Mouse (Mus musculus) stomach, embryonic 16.5 days (tissue): Measurements from ENCODE around the gene Ceacam20. TPM values are rescaled to one million over a fixed set of nuclear protein-coding genes. Genes with fewer than 3 reads are reported as not detected.
"Not testable (repeated sequence)": the region's sequence is repeated elsewhere in the genome, so short reads cannot be mapped to it uniquely, and the experiment has no call there.

Source experiments
- ATAC-seq: fragments of 200-750 bp; cut with Nextera tagmentation; 2 replicates; pipeline ENCODE4 v1.8.0; 2017; ENCODE audit warnings: moderate number of reproducible peaks, moderate TSS enrichment; ENCODE audit not compliant: insufficient read depth, low FRiP score
- H3K27ac ChIP-seq: fragments of 300-500 bp; sonication (generic); 2 replicates; pipeline ENCODE4 v1.5.1; 2014; ENCODE audit warnings: low read length
- H3K27me3 ChIP-seq: fragments of 300-500 bp; sonication (generic); 2 replicates; pipeline ENCODE4 v1.6.1; 2014; ENCODE audit warnings: low read length, control low read depth, mixed read lengths; ENCODE audit not compliant: control insufficient read depth, insufficient read depth
- H3K36me3 ChIP-seq: fragments of 300-500 bp; sonication (generic); 2 replicates; pipeline ENCODE4 v1.6.1; 2014; ENCODE audit warnings: low read length; ENCODE audit not compliant: control insufficient read depth, insufficient read depth
- H3K4me1 ChIP-seq: fragments of 300-500 bp; sonication (generic); 2 replicates; pipeline ENCODE4 v1.6.1; 2014; ENCODE audit warnings: low read length, control low read depth, mixed read lengths; ENCODE audit not compliant: control insufficient read depth, insufficient read depth
- H3K4me2 ChIP-seq: fragments of 300-500 bp; sonication (generic); 2 replicates; pipeline ENCODE4 v1.6.1; 2014; ENCODE audit warnings: low read depth, low read length, mixed read lengths
- H3K4me3 ChIP-seq: fragments of 300-500 bp; sonication (generic); replicated peaks from 2 replicates; pipeline ENCODE4 v1.5.1; 2014; ENCODE audit warnings: mild to moderate bottlenecking, low read length
- H3K9ac ChIP-seq: fragments of 300-500 bp; sonication (generic); 2 replicates; pipeline ENCODE4 v1.6.1; 2014; ENCODE audit warnings: low read length
- H3K9me3 ChIP-seq: fragments of 300-500 bp; sonication (generic); replicated peaks from 2 replicates; pipeline ENCODE4 v1.6.1; 2016; ENCODE audit warnings: low read length, control low read depth; ENCODE audit not compliant: control insufficient read depth
- WGBS: fragments of 180-500 bp; shearing (Covaris S2); extraction: QIAGEN DNeasy Blood & Tissue Kit; methylation state at CpG from one replicate; pipeline ENCODE4 v1.1.7; 2014; 5-methylcytosine and 5-hydroxymethylcytosine counted together
- polyA plus RNA-seq: library from polyadenylated mRNA; unstranded; fragments of >200 nt; fragmentation: Nextera tagmentation; extraction: Ambion mirVana; gene quantifications from 2 replicates; pipeline ENCODE4 v1.2.1, GENCODE M21; 2015

Ceacam20 gene
- polyA plus RNA-seq, 1 experiment from 2014 or later = 0.27 TPM

- Histone ChIP-seq H3K4me2 (no peak overlapping the region), H3K4me3 (no peak overlapping the region), H3K27ac (no peak overlapping the region), H3K36me3 (no peaks in the 10 kb centered on the region), H3K9me3 (no peaks in the 10 kb centered on the region), H3K9ac (no peak overlapping the region), H3K4me1 (no peaks in the 10 kb centered on the region), H3K27me3 (no peaks in the 10 kb centered on the region)
- ATAC-seq = no peak
- WGBS = 73% methylated on average over 1 of the region's 1 CpGs
These were observed 2.8 kb upstream of the Ceacam20 start for GRCm38 (mm10) chr7:19962423-19962822.

- no peak overlapping the region for H3K4me2 ChIP-seq
- no peaks in the 10 kb centered on the region for H3K27me3 ChIP-seq
- no peak overlapping the region for H3K27ac ChIP-seq
- 63% methylated on average over 3 of the region's 3 CpGs for WGBS
- H3K36me3 ChIP-seq = no peaks in the 10 kb centered on the region
- ATAC-seq = no peak
- H3K4me1 ChIP-seq = no peaks in the 10 kb centered on the region
- peaks cover 5% of the 10 kb centered on the region; the same call in 1 of the 2 replicates for H3K9me3 ChIP-seq
- H3K4me3 ChIP-seq = no peak overlapping the region
- H3K9ac ChIP-seq = no peak overlapping the region
These were observed 3.9 kb downstream of the Ceacam20 start for GRCm38 (mm10) chr7:19969106-19969505.

DNA sequence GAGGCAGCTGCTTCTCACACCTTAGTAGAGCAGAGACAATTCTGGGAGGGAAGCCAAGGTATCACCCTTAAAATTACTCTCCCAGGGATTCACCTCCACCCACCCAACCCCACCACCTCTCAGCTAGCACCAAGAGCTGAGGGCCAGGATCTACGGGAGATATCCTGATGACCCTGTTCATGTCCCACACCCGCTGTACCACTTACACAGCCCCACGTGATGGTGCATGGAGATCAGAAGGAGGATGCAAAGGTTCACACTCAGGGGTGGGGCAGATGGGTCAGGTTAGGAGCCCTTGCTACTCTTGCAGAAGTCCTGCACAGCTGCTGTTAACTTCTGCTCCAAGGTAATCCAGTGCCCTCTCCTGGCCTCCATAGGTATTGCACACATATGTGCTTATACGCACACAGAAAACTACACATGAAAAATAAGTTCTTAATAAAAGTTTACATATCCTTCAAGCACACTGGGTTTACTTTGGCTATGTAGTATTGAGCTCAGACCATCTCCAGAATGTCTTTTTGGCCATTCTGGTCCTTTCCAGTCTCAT, 4.4 kb downstream of the Ceacam20 start:
- no peak overlapping the region for H3K27ac ChIP-seq
- H3K4me2 ChIP-seq = no peak overlapping the region
- WGBS = 91% methylated on average over 4 of the region's 4 CpGs
- H3K9ac ChIP-seq = no peak overlapping the region
- no peaks in the 10 kb centered on the region for H3K4me1 ChIP-seq
- ATAC-seq = no peak; the same call in 1 of the 2 replicates
- no peaks in the 10 kb centered on the region for H3K27me3 ChIP-seq
- H3K4me3 ChIP-seq = no peak overlapping the region
- peaks cover 5% of the 10 kb centered on the region; the same call in 1 of the 2 replicates for H3K9me3 ChIP-seq
- no peaks in the 10 kb centered on the region for H3K36me3 ChIP-seq

DNA sequence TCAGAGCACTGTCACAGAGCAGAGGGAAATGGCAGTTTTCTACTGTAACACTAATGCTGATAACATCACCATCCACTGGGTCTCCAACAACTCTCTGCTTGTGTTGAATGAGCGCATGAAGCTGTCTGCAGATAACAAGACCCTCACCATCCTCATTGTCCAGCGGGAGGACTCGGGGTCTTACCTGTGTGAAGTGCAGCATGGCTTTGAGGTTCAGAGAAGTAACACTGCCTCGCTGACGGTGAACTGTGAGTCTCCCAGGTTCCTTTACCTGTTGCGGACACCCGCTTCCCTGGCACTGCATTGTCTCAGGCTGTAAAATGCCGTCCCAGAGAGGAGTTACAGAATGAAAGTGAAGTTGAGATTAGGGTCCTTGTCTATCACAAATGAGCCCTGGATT, 5.0 kb downstream of the Ceacam20 start:
- no peak overlapping the region for H3K4me3 ChIP-seq
- no peak overlapping the region for H3K27ac ChIP-seq
- peaks cover 5% of the 10 kb centered on the region; the same call in 1 of the 2 replicates for H3K9me3 ChIP-seq
- H3K4me2 ChIP-seq = no peak overlapping the region
- WGBS = 95% methylated on average over 8 of the region's 8 CpGs
- no peaks in the 10 kb centered on the region for H3K27me3 ChIP-seq
- no peak for ATAC-seq
- no peak overlapping the region for H3K9ac ChIP-seq
- H3K4me1 ChIP-seq = no peaks in the 10 kb centered on the region
- no peaks in the 10 kb centered on the region for H3K36me3 ChIP-seq

DNA sequence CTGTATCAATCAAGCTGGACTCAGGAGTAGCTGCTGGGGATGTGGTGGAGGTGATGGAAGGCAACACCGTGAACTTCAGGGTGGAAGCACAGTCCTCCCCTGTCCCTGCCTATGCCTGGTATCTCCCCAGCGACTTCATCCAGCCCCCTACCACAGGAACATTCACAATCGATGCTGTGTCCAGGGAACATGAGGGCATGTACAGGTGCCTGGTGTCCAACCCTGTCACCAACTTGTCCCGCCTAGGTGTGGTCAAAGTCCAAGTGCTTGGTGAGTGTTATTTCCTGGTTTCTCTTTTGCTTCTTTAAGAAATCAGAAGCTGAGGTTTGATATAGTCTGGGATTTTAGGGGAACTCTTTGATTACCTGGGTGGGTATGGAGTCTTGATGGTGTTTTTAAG, 6.3 kb downstream of the Ceacam20 start:
- Histone ChIP-seq H3K4me3 (no peak overlapping the region), H3K9ac (no peak overlapping the region), H3K36me3 (no peaks in the 10 kb centered on the region), H3K9me3 (peaks cover 5% of the 10 kb centered on the region; the same call in 1 of the 2 replicates), H3K27me3 (no peaks in the 10 kb centered on the region), H3K4me1 (no peaks in the 10 kb centered on the region), H3K27ac (no peak overlapping the region), H3K4me2 (no peak overlapping the region)
- ATAC-seq = no peak
- 86% methylated on average over 4 of the region's 4 CpGs for WGBS

DNA sequence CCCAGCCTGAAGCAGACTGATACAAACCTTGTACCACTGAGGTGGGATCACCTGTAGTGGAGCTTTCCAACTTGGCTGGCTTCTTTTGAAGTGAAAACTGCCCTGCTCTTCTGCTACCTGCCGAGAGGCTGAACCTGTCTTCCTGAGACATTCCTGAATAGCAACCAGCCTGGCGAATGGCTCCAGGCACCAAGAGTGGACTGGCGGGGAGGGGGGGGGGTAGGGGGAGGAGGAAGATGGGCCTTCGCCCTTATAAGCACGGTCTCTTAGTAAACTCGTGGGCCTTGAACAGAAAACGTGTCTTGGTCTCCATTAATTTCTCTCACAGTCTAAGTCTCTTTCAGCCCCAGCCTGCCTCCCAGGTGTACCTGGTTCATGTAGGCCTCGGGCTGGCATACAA, 26.0 kb downstream of the Ceacam20 start, which contains the start of gene Nlrp9b:
Gene Nlrp9b (plus strand): TSS at position 301 of the 400 bp plus-strand sequence.
- not testable (repeated sequence) for H3K9me3 ChIP-seq, H3K27me3 ChIP-seq, H3K9ac ChIP-seq, H3K36me3 ChIP-seq, H3K27ac ChIP-seq, H3K4me2 ChIP-seq, H3K4me3 ChIP-seq, H3K4me1 ChIP-seq, ATAC-seq
- WGBS = 62% methylated on average over 8 of the region's 8 CpGs

- not testable (repeated sequence) for H3K36me3 ChIP-seq, H3K9me3 ChIP-seq, H3K4me3 ChIP-seq, ATAC-seq, H3K4me1 ChIP-seq, H3K9ac ChIP-seq, H3K27me3 ChIP-seq, H3K4me2 ChIP-seq, H3K27ac ChIP-seq
- WGBS = 63% methylated on average over 3 of the region's 3 CpGs
These were observed 31.5 kb downstream of the Ceacam20 start for GRCm38 (mm10) chr7:19996721-19997120.

DNA sequence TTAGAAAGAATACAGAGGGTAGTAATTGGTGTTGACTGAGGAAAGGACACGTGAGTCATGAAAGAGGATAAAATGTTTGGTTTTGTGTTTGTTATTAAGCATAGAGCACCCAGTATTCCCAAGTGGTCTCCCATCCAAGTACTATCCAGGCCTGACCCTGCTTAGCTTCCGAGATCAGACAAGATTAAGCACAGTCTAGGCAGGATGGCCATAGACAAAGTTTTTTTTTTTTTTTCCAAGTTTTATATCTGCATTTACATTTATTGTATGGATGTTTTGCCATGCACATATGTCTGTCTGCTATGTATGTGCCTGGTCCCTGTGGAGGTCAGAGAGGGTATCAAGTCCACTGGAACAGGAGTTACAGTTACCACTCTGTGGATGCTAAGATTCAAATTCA, 44.8 kb downstream of the Ceacam20 start:
- Histone ChIP-seq H3K4me1 (no peaks in the 10 kb centered on the region), H3K9me3 (no peaks in the 10 kb centered on the region), H3K4me2 (no peak overlapping the region), H3K4me3 (no peak overlapping the region), H3K36me3 (no peaks in the 10 kb centered on the region), H3K27ac (no peak overlapping the region), H3K9ac (no peak overlapping the region), H3K27me3 (no peaks in the 10 kb centered on the region)
- WGBS = 72% methylated on average over 2 of the region's 2 CpGs
- ATAC-seq = no peak
